Mouse (Mus musculus): ENCODE results near the gene Kcnh4. TPM values are rescaled to one million over a fixed set of nuclear protein-coding genes. Genes with fewer than 3 reads are reported as not detected.

The Kcnh4 gene
- polyA plus RNA-seq, 1 experiment from 2014 or later, result 0.12 TPM

DNA sequence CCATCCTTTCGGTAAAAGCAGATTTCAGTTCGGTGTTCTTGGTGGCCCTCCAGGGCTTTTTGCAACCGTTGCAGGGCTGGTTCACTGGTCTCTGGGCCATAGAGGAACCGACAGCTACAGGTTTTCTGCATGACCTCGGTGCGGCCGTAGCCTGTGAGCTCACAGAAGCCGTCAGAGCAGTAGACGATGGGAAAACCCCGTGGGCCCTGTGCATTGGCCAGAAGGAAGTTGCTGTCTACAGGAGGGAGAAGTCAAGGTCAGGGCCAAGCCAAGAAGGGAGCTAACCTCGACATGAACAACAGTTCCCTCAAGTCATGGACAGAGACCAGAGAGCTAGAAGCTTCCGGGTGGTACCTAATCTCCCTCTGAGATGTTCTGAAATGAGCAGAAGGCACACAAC lies 2.2 kb downstream of the Kcnh4 start:
- H3K9ac ChIP-seq (ENCODE audit: low read depth, low read length), result no peak overlapping the region
- no peaks in the 10 kb centered on the region; the same call in 1 of the 2 replicates for H3K4me1 ChIP-seq (replicated peaks; ENCODE audit: control insufficient read depth, insufficient read depth, low read length)
- H3K4me2 ChIP-seq (replicated peaks; ENCODE audit: low read depth), result no peak overlapping the region
- H3K36me3 ChIP-seq (ENCODE audit: control insufficient read depth, insufficient read depth), result no peaks in the 10 kb centered on the region
- H3K27ac ChIP-seq (ENCODE audit: low read depth, low read length), result no peak overlapping the region
- no peak for TF ChIP-seq CTCF (IDR thresholded peaks at IDR 0.05; ENCODE audit: low read depth)
- no peak for ATAC-seq
- no peak overlapping the region for H3K4me3 ChIP-seq (ENCODE audit: low read depth, low read length)
- 82% methylated on average over 12 of the region's 12 CpGs for whole genome bisulfite sequencing
- H3K27me3 ChIP-seq (replicated peaks; ENCODE audit: control insufficient read depth, insufficient read depth, low read length), result peaks cover 29% of the 10 kb centered on the region
- H3K9me3 ChIP-seq (ENCODE audit: control insufficient read depth), result no peaks in the 10 kb centered on the region

DNA sequence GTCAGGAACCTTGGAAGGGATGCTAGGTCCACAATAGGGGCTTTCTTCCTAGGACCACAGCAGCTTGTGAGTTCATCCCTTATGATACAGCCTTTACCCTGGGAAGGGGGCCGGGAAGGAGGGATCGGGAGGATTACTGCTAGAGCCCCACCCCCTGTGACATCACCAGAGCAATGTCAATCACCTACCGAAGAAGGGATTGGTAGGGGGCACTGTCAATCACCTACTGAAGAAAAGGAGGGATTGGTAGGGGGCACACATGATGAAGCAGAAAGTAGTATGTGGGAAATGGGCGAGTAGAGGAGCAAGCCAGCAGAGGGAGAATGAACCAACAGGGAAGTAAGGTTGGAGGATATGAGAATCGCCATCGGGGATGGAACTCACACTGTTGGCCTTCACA lies 3.3 kb downstream of the Kcnh4 start:
- H3K4me2 ChIP-seq (replicated peaks; ENCODE audit: low read depth), result no peak overlapping the region
- H3K9me3 ChIP-seq (ENCODE audit: control insufficient read depth), result no peaks in the 10 kb centered on the region
- no peak for TF ChIP-seq CTCF (IDR thresholded peaks at IDR 0.05; ENCODE audit: low read depth)
- H3K36me3 ChIP-seq (ENCODE audit: control insufficient read depth, insufficient read depth), result no peaks in the 10 kb centered on the region
- H3K4me3 ChIP-seq (ENCODE audit: low read depth, low read length), result no peak overlapping the region
- no peak for ATAC-seq
- no peak overlapping the region for H3K27ac ChIP-seq (ENCODE audit: low read depth, low read length)
- peaks cover 32% of the 10 kb centered on the region for H3K27me3 ChIP-seq (replicated peaks; ENCODE audit: control insufficient read depth, insufficient read depth, low read length)
- no peaks in the 10 kb centered on the region; the same call in 1 of the 2 replicates for H3K4me1 ChIP-seq (replicated peaks; ENCODE audit: control insufficient read depth, insufficient read depth, low read length)
- WGBS, result 67% methylated on average over 6 of the region's 6 CpGs
- no peak overlapping the region for H3K9ac ChIP-seq (ENCODE audit: low read depth, low read length)

DNA sequence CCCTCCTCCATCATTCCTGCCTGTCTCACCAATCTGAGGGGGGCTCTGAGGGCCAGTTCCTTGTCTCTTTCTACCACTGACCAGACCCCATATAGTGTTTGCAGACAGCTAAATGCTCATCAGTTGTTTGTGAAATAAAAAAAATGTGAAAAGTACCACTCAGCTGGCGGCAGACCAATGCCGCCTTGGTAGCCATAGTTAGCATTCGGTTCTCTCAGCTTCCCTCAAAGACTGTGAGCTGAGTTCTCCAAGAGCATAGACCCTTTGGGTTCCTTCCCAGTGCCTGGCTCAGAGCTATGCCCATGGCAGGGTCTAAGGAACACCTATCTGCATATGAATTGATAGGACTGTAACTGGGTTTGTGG lies 5.1 kb downstream of the Kcnh4 start:
- ATAC-seq, result no peak
- Histone ChIP-seq H3K9me3 (ENCODE audit: control insufficient read depth) (no peaks in the 10 kb centered on the region), H3K27ac (ENCODE audit: low read depth, low read length) (no peak overlapping the region), H3K4me1 (replicated peaks; ENCODE audit: control insufficient read depth, insufficient read depth, low read length) (no peaks in the 10 kb centered on the region; the same call in 1 of the 2 replicates), H3K36me3 (ENCODE audit: control insufficient read depth, insufficient read depth) (no peaks in the 10 kb centered on the region), H3K27me3 (replicated peaks; ENCODE audit: control insufficient read depth, insufficient read depth, low read length) (peaks cover 29% of the 10 kb centered on the region), H3K4me3 (ENCODE audit: low read depth, low read length) (no peak overlapping the region), H3K9ac (ENCODE audit: low read depth, low read length) (no peak overlapping the region), H3K4me2 (replicated peaks; ENCODE audit: low read depth) (no peak overlapping the region)
- WGBS, result 89% methylated on average over 3 of the region's 3 CpGs
- no peak for TF ChIP-seq CTCF (IDR thresholded peaks at IDR 0.05; ENCODE audit: low read depth)

- H3K4me3 ChIP-seq (ENCODE audit: low read depth, low read length), result no peak overlapping the region
- no peak overlapping the region for H3K9ac ChIP-seq (ENCODE audit: low read depth, low read length)
- no peak overlapping the region for H3K27ac ChIP-seq (ENCODE audit: low read depth, low read length)
- no peak for TF ChIP-seq CTCF (IDR thresholded peaks at IDR 0.05; ENCODE audit: low read depth)
- H3K4me1 ChIP-seq (replicated peaks; ENCODE audit: control insufficient read depth, insufficient read depth, low read length), result no peaks in the 10 kb centered on the region
- H3K36me3 ChIP-seq (ENCODE audit: control insufficient read depth, insufficient read depth), result no peaks in the 10 kb centered on the region
- H3K9me3 ChIP-seq (ENCODE audit: control insufficient read depth), result no peaks in the 10 kb centered on the region
- H3K4me2 ChIP-seq (replicated peaks; ENCODE audit: low read depth), result no peak overlapping the region
- peaks cover 28% of the 10 kb centered on the region for H3K27me3 ChIP-seq (replicated peaks; ENCODE audit: control insufficient read depth, insufficient read depth, low read length)
- 76% methylated on average over 11 of the region's 12 CpGs for WGBS
- no peak for ATAC-seq
Measured at GRCm38 (mm10) chr11:100754021-100754692, 5.6 kb downstream of the Kcnh4 start.

- ATAC-seq, result no peak
- Histone ChIP-seq H3K36me3 (ENCODE audit: control insufficient read depth, insufficient read depth) (no peaks in the 10 kb centered on the region), H3K4me3 (ENCODE audit: low read depth, low read length) (no peak overlapping the region), H3K9me3 (ENCODE audit: control insufficient read depth) (no peaks in the 10 kb centered on the region), H3K4me2 (replicated peaks; ENCODE audit: low read depth) (no peak overlapping the region), H3K27me3 (replicated peaks; ENCODE audit: control insufficient read depth, insufficient read depth, low read length) (peaks cover 20% of the 10 kb centered on the region; the same call in 1 of the 2 replicates), H3K27ac (ENCODE audit: low read depth, low read length) (no peak overlapping the region), H3K9ac (ENCODE audit: low read depth, low read length) (no peak overlapping the region), H3K4me1 (replicated peaks; ENCODE audit: control insufficient read depth, insufficient read depth, low read length) (no peaks in the 10 kb centered on the region)
- WGBS, result 30% methylated on average over 10 of the region's 10 CpGs
- TF ChIP-seq CTCF (IDR thresholded peaks at IDR 0.05; ENCODE audit: low read depth), result no peak
Measured at GRCm38 (mm10) chr11:100752294-100752693, 7.4 kb downstream of the Kcnh4 start.

- H3K4me3 ChIP-seq (ENCODE audit: low read depth, low read length), result no peak overlapping the region
- no peak for TF ChIP-seq CTCF (IDR thresholded peaks at IDR 0.05; ENCODE audit: low read depth)
- no peaks in the 10 kb centered on the region for H3K36me3 ChIP-seq (ENCODE audit: control insufficient read depth, insufficient read depth)
- H3K27ac ChIP-seq (ENCODE audit: low read depth, low read length), result no peak overlapping the region
- H3K4me1 ChIP-seq (replicated peaks; ENCODE audit: control insufficient read depth, insufficient read depth, low read length), result no peaks in the 10 kb centered on the region
- no peak overlapping the region for H3K9ac ChIP-seq (ENCODE audit: low read depth, low read length)
- WGBS, result 88% methylated on average over 16 of the region's 16 CpGs
- no peak for ATAC-seq
- H3K4me2 ChIP-seq (replicated peaks; ENCODE audit: low read depth), result no peak overlapping the region
- H3K27me3 ChIP-seq (replicated peaks; ENCODE audit: control insufficient read depth, insufficient read depth, low read length), result peaks cover 15% of the 10 kb centered on the region; the same call in 1 of the 2 replicates
- H3K9me3 ChIP-seq (ENCODE audit: control insufficient read depth), result no peaks in the 10 kb centered on the region
Measured at GRCm38 (mm10) chr11:100750127-100750526, 9.6 kb downstream of the Kcnh4 start.

All from intestine, postnatal 0 days (tissue).